Mouse (Mus musculus): ENCODE measurements around the gene Etv6. TPM values are rescaled to one million over a fixed set of nuclear protein-coding genes. Genes with fewer than 3 reads are reported as not detected.

Gene Etv6
- total RNA-seq, 2 experiments from 2014 or later, result 9.2 to 9.8 TPM

- Histone ChIP-seq H3K4me3 (no peak overlapping the region), H3K27ac (no peak overlapping the region)
- TF ChIP-seq CTCF (conservative IDR thresholded peaks at IDR 0.05), result no peak
- DNase-seq (ENCODE audit: low spot score in 2 of 2), result no peak
Measured at GRCm38 (mm10) chr6:134130816-134131215, 95.3 kb downstream of the Etv6 start.

- no peak for TF ChIP-seq CTCF (conservative IDR thresholded peaks at IDR 0.05)
- no peak for DNase-seq (ENCODE audit: low spot score in 2 of 2)
- Histone ChIP-seq H3K27ac (no peak overlapping the region), H3K4me3 (no peak overlapping the region)
Measured at GRCm38 (mm10) chr6:134131601-134132000, 96.1 kb downstream of the Etv6 start.

GRCm38 (mm10) chr6:134133756-134134155, 98.3 kb downstream of the Etv6 start:
- TF ChIP-seq CTCF (conservative IDR thresholded peaks at IDR 0.05), result no peak
- DNase-seq (ENCODE audit: low spot score in 2 of 2), result no peak
- H3K27ac ChIP-seq, result no peak overlapping the region
- H3K4me3 ChIP-seq, result no peak overlapping the region

GRCm38 (mm10) chr6:134134821-134135323, 99.4 kb downstream of the Etv6 start:
- no peak for DNase-seq (ENCODE audit: low spot score in 2 of 2)
- Histone ChIP-seq H3K4me3 (no peak overlapping the region), H3K27ac (no peak overlapping the region)
- TF ChIP-seq CTCF (conservative IDR thresholded peaks at IDR 0.05), result no peak

- no peak for DNase-seq (ENCODE audit: low spot score in 2 of 2)
- no peak for TF ChIP-seq CTCF (conservative IDR thresholded peaks at IDR 0.05)
- Histone ChIP-seq H3K4me3 (no peak overlapping the region), H3K27ac (no peak overlapping the region)
Measured at GRCm38 (mm10) chr6:134136315-134136714, 100.8 kb downstream of the Etv6 start.

GRCm38 (mm10) chr6:134139359-134139758, 103.9 kb downstream of the Etv6 start:
- TF ChIP-seq CTCF (conservative IDR thresholded peaks at IDR 0.05), result no peak
- DNase-seq (ENCODE audit: low spot score in 2 of 2), result no peak

GRCm38 (mm10) chr6:134140718-134141615, 105.5 kb downstream of the Etv6 start:
- TF ChIP-seq CTCF (conservative IDR thresholded peaks at IDR 0.05), result no peak
- no peak overlapping the region for H3K4me3 ChIP-seq
- no peak overlapping the region for H3K27ac ChIP-seq
- no peak for DNase-seq (ENCODE audit: low spot score in 2 of 2)

More at GRCm38 (mm10) chr6:134139359-134139758, 103.9 kb downstream of the Etv6 start:
- no peak overlapping the region for H3K4me3 ChIP-seq
- H3K27ac ChIP-seq, result no peak overlapping the region

GRCm38 (mm10) chr6:134141616-134142165, 106.2 kb downstream of the Etv6 start:
- no peak for TF ChIP-seq CTCF (conservative IDR thresholded peaks at IDR 0.05)
- no peak for DNase-seq (ENCODE audit: low spot score in 2 of 2)
- no peak overlapping the region for H3K27ac ChIP-seq
- H3K4me3 ChIP-seq, result no peak overlapping the region

GRCm38 (mm10) chr6:134142700-134143099, 107.2 kb downstream of the Etv6 start:
- TF ChIP-seq CTCF (conservative IDR thresholded peaks at IDR 0.05), result no peak
- DNase-seq (ENCODE audit: low spot score in 2 of 2), result no peak

GRCm38 (mm10) chr6:134143649-134144097, 108.2 kb downstream of the Etv6 start:
- no peak overlapping the region for H3K4me3 ChIP-seq
- no peak for TF ChIP-seq CTCF (conservative IDR thresholded peaks at IDR 0.05)
- no peak for DNase-seq (ENCODE audit: low spot score in 2 of 2)
- no peak overlapping the region for H3K27ac ChIP-seq

More at GRCm38 (mm10) chr6:134142700-134143099, 107.2 kb downstream of the Etv6 start:
- no peak overlapping the region for H3K27ac ChIP-seq
- no peak overlapping the region for H3K4me3 ChIP-seq

GRCm38 (mm10) chr6:134144231-134145130, 109.0 kb downstream of the Etv6 start:
- Histone ChIP-seq H3K4me3 (no peak overlapping the region), H3K27ac (no peak overlapping the region)
- no peak for DNase-seq (ENCODE audit: low spot score in 2 of 2)
- TF ChIP-seq CTCF (conservative IDR thresholded peaks at IDR 0.05), result no peak
